Mouse (Mus musculus) kidney, postnatal 0 days (tissue): ENCODE measurements around the gene Ubr4. TPM values are rescaled to one million over a fixed set of nuclear protein-coding genes. Genes with fewer than 3 reads are reported as not detected.

Source experiments
- ATAC-seq: fragments of 200-750 bp; cut with Nextera tagmentation; replicated peaks from 2 replicates; pipeline ENCODE4 v1.8.0; 2017; ENCODE audit warnings: low read depth, moderate number of reproducible peaks, moderate TSS enrichment, moderate library complexity; ENCODE audit not compliant: low FRiP score
- DNase-seq: peaks from one replicate; pipeline ENCODE4 v3.0.0-alpha.2; 2016; ENCODE audit warnings: low spot score
- H3K27ac ChIP-seq: fragments of 300-500 bp; sonication (generic); 2 replicates; pipeline ENCODE4 v1.5.1; 2014; ENCODE audit warnings: mild to moderate bottlenecking
- H3K27me3 ChIP-seq: fragments of 300-500 bp; sonication (generic); 2 replicates; pipeline ENCODE4 v1.6.1; 2014; ENCODE audit warnings: low read length, mixed read lengths; ENCODE audit not compliant: insufficient read depth
- H3K36me3 ChIP-seq: fragments of 300-500 bp; sonication (generic); 2 replicates; pipeline ENCODE4 v1.6.1; 2014; ENCODE audit warnings: low read length, mixed read lengths; ENCODE audit not compliant: insufficient read depth
- H3K4me1 ChIP-seq: fragments of 300-500 bp; sonication (generic); replicated peaks from 2 replicates; pipeline ENCODE4 v1.6.1; 2014; ENCODE audit warnings: antibody characterized with exemption, low read length, mixed read lengths; ENCODE audit not compliant: insufficient read depth
- H3K4me2 ChIP-seq: fragments of 300-500 bp; sonication (generic); 2 replicates; pipeline ENCODE4 v1.6.1; 2014; ENCODE audit warnings: mild to moderate bottlenecking, low read length, moderate library complexity, mixed read lengths
- H3K4me3 ChIP-seq: fragments of 300-500 bp; sonication (generic); replicated peaks from 2 replicates; pipeline ENCODE4 v1.5.1; 2014; ENCODE audit warnings: low read depth, low read length
- H3K9ac ChIP-seq: fragments of 300-500 bp; sonication (generic); 2 replicates; pipeline ENCODE4 v1.6.1; 2014; ENCODE audit warnings: low read depth, low read length
- H3K9me3 ChIP-seq: fragments of 300-500 bp; sonication (generic); replicated peaks from 2 replicates; pipeline ENCODE4 v1.6.1; 2016; ENCODE audit warnings: low read length, inconsistent platforms, mixed read lengths
- CTCF ChIP-seq: IDR thresholded peaks from 2 replicates; pipeline ENCODE4 v1.5.1; 2016; ENCODE audit warnings: antibody characterized with exemption, low read depth, mild to moderate bottlenecking, moderate library complexity
- WGBS: fragments of 180-500 bp; shearing (Covaris S2); extraction: QIAGEN DNeasy Blood & Tissue Kit; methylation state at CpG from one replicate; pipeline ENCODE4 v1.1.7; 2014; 5-methylcytosine and 5-hydroxymethylcytosine counted together
- polyA plus RNA-seq: library from polyadenylated mRNA; unstranded; fragments of >200 nt; fragmentation: Nextera tagmentation; extraction: Ambion mirVana; gene quantifications from 2 replicates; pipeline ENCODE4 v1.2.1, GENCODE M21; 2015

The Ubr4 gene
- polyA plus RNA-seq, 1 experiment from 2014 or later: 46.2 TPM

- Histone ChIP-seq H3K9me3 (no peaks in the 10 kb centered on the region), H3K27ac (no peak overlapping the region), H3K9ac (no peak overlapping the region), H3K4me1 (no peaks in the 10 kb centered on the region), H3K4me3 (no peak overlapping the region), H3K36me3 (peaks cover 78% of the 10 kb centered on the region), H3K4me2 (no peak overlapping the region), H3K27me3 (no peaks in the 10 kb centered on the region)
- WGBS: 84% methylated on average over 14 of the region's 14 CpGs
- DNase-seq (no peak), ATAC-seq (no peak)
- no peak for TF ChIP-seq CTCF
Observed at GRCm38 (mm10) chr4:139403214-139403613, 50.8 kb downstream of the Ubr4 start.

GRCm38 (mm10) chr4:139411351-139411750 is 58.9 kb downstream of the Ubr4 start:
- DNase-seq (no peak), ATAC-seq (no peak)
- Histone ChIP-seq H3K27me3 (no peaks in the 10 kb centered on the region), H3K36me3 (peaks cover 92% of the 10 kb centered on the region), H3K4me1 (no peaks in the 10 kb centered on the region), H3K4me2 (no peak overlapping the region), H3K9ac (no peak overlapping the region), H3K4me3 (no peak overlapping the region), H3K9me3 (no peaks in the 10 kb centered on the region), H3K27ac (no peak overlapping the region)
- WGBS: 91% methylated on average over 3 of the region's 3 CpGs
- TF ChIP-seq CTCF: no peak

- no peaks in the 10 kb centered on the region for H3K4me1 ChIP-seq
- no peak overlapping the region for H3K4me2 ChIP-seq
- H3K4me3 ChIP-seq: no peak overlapping the region
- TF ChIP-seq CTCF: peak; percentile 14; the same call in 1 of the 2 replicates
- ATAC-seq (no peak), DNase-seq (no peak)
- no peaks in the 10 kb centered on the region for H3K9me3 ChIP-seq
- no peaks in the 10 kb centered on the region for H3K27me3 ChIP-seq
- no peak overlapping the region for H3K27ac ChIP-seq
- no peak overlapping the region for H3K9ac ChIP-seq
- H3K36me3 ChIP-seq: peaks cover 91% of the 10 kb centered on the region
- WGBS: 69% methylated on average over 1 of the region's 1 CpGs
Observed at GRCm38 (mm10) chr4:139417868-139418267, 65.5 kb downstream of the Ubr4 start.

GRCm38 (mm10) chr4:139421621-139422020 is 69.2 kb downstream of the Ubr4 start:
- Histone ChIP-seq H3K9me3 (no peaks in the 10 kb centered on the region), H3K4me3 (no peak overlapping the region), H3K4me1 (no peaks in the 10 kb centered on the region), H3K27ac (no peak overlapping the region), H3K4me2 (no peak overlapping the region), H3K27me3 (no peaks in the 10 kb centered on the region), H3K36me3 (peaks cover 94% of the 10 kb centered on the region), H3K9ac (no peak overlapping the region)
- 93% methylated on average over 7 of the region's 7 CpGs for WGBS
- no peak for DNase-seq
- no peak for TF ChIP-seq CTCF
- no peak for ATAC-seq

GRCm38 (mm10) chr4:139422409-139422808 is 70.0 kb downstream of the Ubr4 start:
- DNase-seq (no peak), ATAC-seq (no peak)
- Histone ChIP-seq H3K9me3 (no peaks in the 10 kb centered on the region), H3K4me1 (no peaks in the 10 kb centered on the region), H3K4me2 (no peak overlapping the region), H3K9ac (no peak overlapping the region), H3K36me3 (peaks cover 94% of the 10 kb centered on the region), H3K27ac (no peak overlapping the region), H3K4me3 (no peak overlapping the region), H3K27me3 (no peaks in the 10 kb centered on the region)
- no peak for TF ChIP-seq CTCF
- 88% methylated on average over 2 of the region's 2 CpGs for WGBS

GRCm38 (mm10) chr4:139423270-139423669 is 70.9 kb downstream of the Ubr4 start:
- DNase-seq (no peak), ATAC-seq (no peak)
- no peak for TF ChIP-seq CTCF
- WGBS: 77% methylated on average over 2 of the region's 2 CpGs
- Histone ChIP-seq H3K27me3 (no peaks in the 10 kb centered on the region), H3K36me3 (peaks cover 94% of the 10 kb centered on the region), H3K9ac (no peak overlapping the region), H3K4me2 (no peak overlapping the region), H3K9me3 (no peaks in the 10 kb centered on the region), H3K27ac (no peak overlapping the region), H3K4me3 (no peak overlapping the region), H3K4me1 (no peaks in the 10 kb centered on the region)

GRCm38 (mm10) chr4:139430176-139430575 is 77.8 kb downstream of the Ubr4 start:
- ATAC-seq (peak; percentile 71), DNase-seq (peak; percentile 82)
- Histone ChIP-seq H3K36me3 (peaks cover 92% of the 10 kb centered on the region), H3K4me3 (no peak overlapping the region), H3K27me3 (no peaks in the 10 kb centered on the region), H3K4me1 (no peaks in the 10 kb centered on the region), H3K27ac (no peak overlapping the region), H3K9ac (no peak overlapping the region), H3K4me2 (no peak overlapping the region), H3K9me3 (no peaks in the 10 kb centered on the region)
- WGBS: 49% methylated on average over 15 of the region's 15 CpGs
- TF ChIP-seq CTCF: peak; percentile 82
